ENCODE assay signal across 13 mouse cellular contexts in the genomic region with DNA sequence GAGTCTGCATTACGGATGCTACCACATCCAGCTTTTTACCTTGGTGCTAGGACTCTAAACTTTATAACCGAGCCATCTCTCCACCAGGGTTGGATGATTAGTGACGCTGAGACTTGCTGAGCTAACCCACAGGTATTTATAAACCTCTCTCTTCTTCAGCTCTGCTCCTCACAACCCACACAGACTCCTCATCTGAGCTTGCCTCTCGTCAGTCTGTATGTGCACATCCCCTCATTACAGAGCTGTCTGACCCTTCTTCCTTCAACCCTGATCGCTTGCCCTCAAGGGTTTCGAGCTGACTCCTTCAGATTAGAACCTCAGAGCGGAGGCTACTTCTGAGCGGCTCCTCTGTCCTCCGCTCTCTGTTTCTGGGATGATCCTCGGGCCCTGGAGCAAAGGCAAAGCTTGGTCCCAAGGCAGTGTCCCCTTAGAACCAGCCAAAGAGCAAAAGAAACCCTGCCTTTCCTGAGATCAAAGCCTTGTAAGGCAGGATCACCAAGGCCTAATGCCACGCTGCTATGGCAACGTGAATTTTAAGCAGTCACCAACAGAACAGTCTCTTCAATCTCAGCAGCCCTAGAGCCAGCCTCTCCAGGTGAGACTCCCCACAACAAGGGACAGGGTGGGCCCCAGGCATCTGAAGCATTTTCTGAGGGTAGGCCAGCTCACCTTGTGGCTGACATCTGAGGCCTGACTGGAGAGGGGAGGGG.
DNase-seq lines count a peak whose midpoint lies in the region; ATAC-seq and TF ChIP-seq lines count a peak whose summit lies in the region.
"Had no signal": no experiment of that assay in that cellular context is flagged by ENCODE, and none has a peak within 500 bp of the region (broad histone marks: within the 10 kb centered on the region; RNA-seq: fewer than 3 reads in every experiment).

No protein-coding gene starts in this region.

- TF ChIP-seq CTCF in cortical plate, adult 2 months (IDR thresholded peaks at IDR 0.05; ENCODE audit: extremely low read depth, insufficient read depth, low read length) = no peak
- TF ChIP-seq CTCF in forebrain, postnatal 0 days (IDR thresholded peaks at IDR 0.05; ENCODE audit: low read depth) = no peak
- TF ChIP-seq CTCF in thymus, adult 2 months (IDR thresholded peaks at IDR 0.05; ENCODE audit: borderline replicate concordance, control insufficient read depth, extremely low read depth, insufficient read depth, low read length, poor library complexity) = no peak

- no peak overlapping the region for H3K4me3 ChIP-seq in cortical plate, adult 2 months (ENCODE audit: insufficient read depth, low read length)
- H3K4me3 ChIP-seq in forebrain, postnatal 0 days (ENCODE audit: low read depth, low read length) = no peak overlapping the region
- H3K4me3 ChIP-seq in midbrain, embryonic 14.5 days (replicated peaks; ENCODE audit: low read depth, low read length) = no peak overlapping the region
- no peak overlapping the region for H3K4me3 ChIP-seq in thymus, adult 2 months (ENCODE audit: control insufficient read depth, insufficient read depth, low read length)
- H3K4me3 ChIP-seq: heart, embryonic 13.5 days; stomach, embryonic 15.5 days had no signal

- peaks cover 13% of the 10 kb centered on the region for H3K4me1 ChIP-seq in cortical plate, adult 2 months (ENCODE audit: control insufficient read depth, insufficient read depth, low read length)
- H3K4me1 ChIP-seq in forebrain, postnatal 0 days (ENCODE audit: insufficient read depth) = 0 out of 2 replicates have a peak, but pooled peaks cover 9% of the 10 kb centered on the region
- peaks cover 14% of the 10 kb centered on the region for H3K4me1 ChIP-seq in midbrain, embryonic 14.5 days (ENCODE audit: control insufficient read depth, insufficient read depth, low read length)
- H3K4me1 ChIP-seq in thymus, adult 2 months (replicated peaks; ENCODE audit: control insufficient read depth, insufficient read depth, low read length) = no peaks in the 10 kb centered on the region; the same call in 1 of the 2 replicates
- H3K4me1 ChIP-seq: heart, embryonic 13.5 days; stomach, embryonic 15.5 days had no signal

- H3K27me3 ChIP-seq in forebrain, postnatal 0 days (ENCODE audit: insufficient read depth, low read length) = no peaks in the 10 kb centered on the region
- H3K27me3 ChIP-seq in midbrain, embryonic 14.5 days (ENCODE audit: control insufficient read depth, insufficient read depth, low read length) = no peaks in the 10 kb centered on the region
- no peaks in the 10 kb centered on the region for H3K27me3 ChIP-seq in thymus, adult 2 months (ENCODE audit: control insufficient read depth, insufficient read depth, low read length)
- H3K27me3 ChIP-seq: stomach, embryonic 15.5 days had no signal

- no peak overlapping the region for H3K9ac ChIP-seq in forebrain, postnatal 0 days
- H3K9ac ChIP-seq in midbrain, embryonic 14.5 days (replicated peaks; ENCODE audit: low read length) = no peak overlapping the region
- H3K9ac ChIP-seq: heart, embryonic 13.5 days; liver, postnatal 0 days; stomach, embryonic 15.5 days had no signal

- peak overlapping the region; percentile 0; the same call in 1 of the 2 replicates for H3K4me2 ChIP-seq in forebrain, postnatal 0 days (ENCODE audit: low read depth)
- peak overlapping the region; percentile 32 for H3K4me2 ChIP-seq in midbrain, embryonic 14.5 days (ENCODE audit: low read length)
- H3K4me2 ChIP-seq: heart, embryonic 13.5 days; stomach, embryonic 15.5 days had no signal

- no peaks in the 10 kb centered on the region for H3K9me3 ChIP-seq in forebrain, postnatal 0 days (ENCODE audit: low read length)
- H3K9me3 ChIP-seq in midbrain, embryonic 14.5 days (ENCODE audit: control insufficient read depth, low read length) = no peaks in the 10 kb centered on the region
- H3K9me3 ChIP-seq: heart, embryonic 13.5 days; stomach, embryonic 15.5 days had no signal

- peak; percentile 94 for ATAC-seq in forebrain, postnatal 0 days
- peak; percentile 78 for ATAC-seq in midbrain, embryonic 14.5 days (ENCODE audit: low FRiP score, low TSS enrichment)
- ATAC-seq: intestine, embryonic 16.5 days; liver, postnatal 0 days had no signal

- H3K36me3 ChIP-seq in forebrain, postnatal 0 days (ENCODE audit: insufficient read depth) = no peaks in the 10 kb centered on the region
- H3K36me3 ChIP-seq in midbrain, embryonic 14.5 days (ENCODE audit: control insufficient read depth, insufficient read depth, low read length) = no peaks in the 10 kb centered on the region
- H3K36me3 ChIP-seq in thymus, adult 2 months (ENCODE audit: control insufficient read depth, insufficient read depth, low read length) = no peaks in the 10 kb centered on the region
- H3K36me3 ChIP-seq: heart, embryonic 13.5 days; stomach, embryonic 15.5 days had no signal

- peak; percentile 17 to 54 for DNase-seq in adrenal gland, adult (ENCODE audit: inconsistent age in 2 of 2, low spot score in 1 of 2)
- no peak for DNase-seq in adrenal gland, postnatal 25 days
- peak; percentile 64 for DNase-seq in forebrain, postnatal 0 days
- peak; percentile 79 for DNase-seq in midbrain, embryonic 14.5 days
- DNase-seq in heart, adult 9 months (ENCODE audit: low spot score in 2 of 2) = no peak
- no peak for DNase-seq in yolk sac, embryonic 10.5 days (ENCODE audit: low spot score)
- no peak for DNase-seq in thymus, adult 2 months
- DNase-seq: cerebellum, postnatal 14 days; liver, postnatal 0 days had no signal

- 34% methylated on average over 12 of the region's 12 CpGs for WGBS in forebrain, postnatal 0 days
- WGBS in midbrain, embryonic 14.5 days = 18% methylated on average over 12 of the region's 12 CpGs
- WGBS in thymus, adult 2 months = 81% methylated on average over 12 of the region's 12 CpGs

- TF ChIP-seq POLR2A in cortical plate, adult 2 months (IDR thresholded peaks at IDR 0.05; ENCODE audit: extremely low read depth, insufficient read depth, low read length) = 0 out of 2 replicates have a peak, but pooled peaks have one; percentile 41
- no peak for TF ChIP-seq POLR2A in thymus, adult 2 months (IDR thresholded peaks at IDR 0.05; ENCODE audit: control insufficient read depth, extremely low read depth, insufficient read depth, low read length, poor library complexity)

- H3K27ac ChIP-seq in cortical plate, adult 2 months (ENCODE audit: insufficient read depth, low read length) = peak overlapping the region; percentile 5
- H3K27ac ChIP-seq in forebrain, postnatal 0 days (ENCODE audit: low read depth, low read length) = peak overlapping the region; percentile 35
- H3K27ac ChIP-seq in midbrain, embryonic 14.5 days (replicated peaks; ENCODE audit: low read depth, low read length) = peak overlapping the region; percentile 83
- no peak overlapping the region for H3K27ac ChIP-seq in thymus, adult 2 months (ENCODE audit: control insufficient read depth, insufficient read depth, low read length)
- H3K27ac ChIP-seq: heart, embryonic 13.5 days; stomach, embryonic 15.5 days had no signal

Comparison
In these comparisons a context has a peak if more than half of its experiments do, and no peak if none do; other contexts are left out.
1. DNase-seq: peak in adrenal gland, adult (2 of 2), forebrain, postnatal 0 days (single experiment) and midbrain, embryonic 14.5 days (single experiment); none in adrenal gland, postnatal 25 days (single experiment), heart, adult 9 months (0 of 2), yolk sac, embryonic 10.5 days (single experiment) and thymus, adult 2 months (single experiment).